Comparison of ENCODE assay signal across 30 mouse cellular contexts in the genomic region with DNA sequence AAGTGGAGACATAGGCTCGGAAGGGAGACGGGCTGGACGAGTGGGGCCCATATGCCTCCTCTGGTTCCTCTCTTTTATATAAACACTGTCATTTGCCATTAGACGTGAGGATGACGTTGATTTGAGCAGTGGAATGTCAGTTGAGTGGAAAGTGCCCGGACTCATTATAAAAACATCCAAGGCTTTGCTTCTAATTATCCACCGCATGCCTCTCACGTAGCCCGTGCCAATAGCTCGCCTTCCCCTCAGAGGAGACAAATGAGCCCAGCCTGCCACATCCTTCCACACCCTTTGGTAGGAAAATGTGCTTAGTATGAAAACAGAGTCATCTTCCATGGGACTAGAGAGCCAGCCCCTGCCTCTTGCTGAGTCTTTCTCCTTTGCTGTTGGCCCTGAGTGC. TPM values are rescaled to one million over a fixed set of nuclear protein-coding genes. Genes with fewer than 3 reads are reported as not detected.
DNase-seq lines count a peak whose midpoint lies in the region; ATAC-seq and TF ChIP-seq lines count a peak whose summit lies in the region.
"Had no signal": no experiment of that assay in that cellular context is flagged by ENCODE, and none has a peak within 500 bp of the region (broad histone marks: within the 10 kb centered on the region; RNA-seq: fewer than 3 reads in every experiment).

No protein-coding gene starts in this region.

- no peaks in the 10 kb centered on the region for H3K9me3 ChIP-seq in forebrain, embryonic 13.5 days (replicated peaks)
- H3K9me3 ChIP-seq in forebrain, embryonic 12.5 days, result no peaks in the 10 kb centered on the region
- no peaks in the 10 kb centered on the region for H3K9me3 ChIP-seq in lung, embryonic 14.5 days (ENCODE audit: low read depth, low read length)
- no peaks in the 10 kb centered on the region for H3K9me3 ChIP-seq in embryonic facial prominence, embryonic 12.5 days
- H3K9me3 ChIP-seq: hindbrain, embryonic 15.5 days; intestine, embryonic 15.5 days; liver, embryonic 15.5 days; neural tube, embryonic 12.5 days; stomach, embryonic 15.5 days had no signal

- H3K4me2 ChIP-seq in forebrain, embryonic 13.5 days, result no peak overlapping the region
- H3K4me2 ChIP-seq in forebrain, embryonic 12.5 days, result no peak overlapping the region
- H3K4me2 ChIP-seq in lung, embryonic 14.5 days, result no peak overlapping the region
- no peak overlapping the region for H3K4me2 ChIP-seq in embryonic facial prominence, embryonic 12.5 days (replicated peaks)
- H3K4me2 ChIP-seq: hindbrain, embryonic 15.5 days; intestine, embryonic 15.5 days; limb, embryonic 12.5 days; liver, embryonic 15.5 days; neural tube, embryonic 12.5 days; stomach, embryonic 15.5 days had no signal

- no peaks in the 10 kb centered on the region for H3K36me3 ChIP-seq in forebrain, embryonic 13.5 days (ENCODE audit: poor library complexity, severe bottlenecking)
- no peaks in the 10 kb centered on the region for H3K36me3 ChIP-seq in forebrain, embryonic 12.5 days (replicated peaks)
- no peaks in the 10 kb centered on the region for H3K36me3 ChIP-seq in lung, embryonic 14.5 days (ENCODE audit: insufficient read depth)
- H3K36me3 ChIP-seq in embryonic facial prominence, embryonic 12.5 days, result no peaks in the 10 kb centered on the region
- H3K36me3 ChIP-seq: forebrain, embryonic 10.5 days; hindbrain, embryonic 15.5 days; intestine, embryonic 15.5 days; limb, embryonic 12.5 days; liver, embryonic 15.5 days; neural tube, embryonic 12.5 days; stomach, embryonic 15.5 days had no signal

- DNase-seq in lung, embryonic 14.5 days, result peak; percentile 9
- no peak for DNase-seq in lung, postnatal 36 days
- DNase-seq in natural killer cell, adult 2 months (ENCODE audit: low spot score in 2 of 2), result no peak
- DNase-seq: adrenal gland, postnatal 10 days; cerebellum, adult 11 months; cerebellum, postnatal 10 days; gastrocnemius, postnatal 14 days; kidney, adult 2 months; kidney, postnatal 36 days; right cerebral cortex, postnatal 14 days had no signal

- ATAC-seq in forebrain, embryonic 13.5 days, result 0 out of 2 replicates have a peak, but pooled peaks have one; percentile 50
- no peak for ATAC-seq in forebrain, embryonic 12.5 days (ENCODE audit: low FRiP score)
- ATAC-seq in lung, embryonic 14.5 days (ENCODE audit: insufficient read depth), result no peak
- peak; percentile 43; the same call in 1 of the 2 replicates for ATAC-seq in embryonic facial prominence, embryonic 12.5 days (ENCODE audit: insufficient number of reproducible peaks, insufficient read depth, low FRiP score, low TSS enrichment)
- no peak for ATAC-seq in activated CD4-positive, CD25-positive, alpha-beta regulatory T cell, adult 4 months
- ATAC-seq: intestine, embryonic 15.5 days; midbrain, embryonic 16.5 days had no signal

- no peak overlapping the region for H3K4me3 ChIP-seq in forebrain, embryonic 13.5 days
- no peak overlapping the region for H3K4me3 ChIP-seq in forebrain, embryonic 12.5 days (replicated peaks)
- H3K4me3 ChIP-seq in lung, embryonic 14.5 days (ENCODE audit: low read depth, low read length), result no peak overlapping the region
- no peak overlapping the region for H3K4me3 ChIP-seq in embryonic facial prominence, embryonic 12.5 days
- H3K4me3 ChIP-seq: forebrain, embryonic 10.5 days; hindbrain, embryonic 15.5 days; intestine, embryonic 15.5 days; layer of hippocampus, adult 2 months; left cerebral cortex, adult 2 months; limb, embryonic 12.5 days; liver, embryonic 15.5 days; neural tube, embryonic 12.5 days; stomach, embryonic 15.5 days had no signal

- no peak overlapping the region for H3K27ac ChIP-seq in forebrain, embryonic 13.5 days
- no peak overlapping the region for H3K27ac ChIP-seq in forebrain, embryonic 12.5 days
- no peak overlapping the region for H3K27ac ChIP-seq in lung, embryonic 14.5 days (ENCODE audit: low read depth)
- H3K27ac ChIP-seq in embryonic facial prominence, embryonic 12.5 days, result no peak overlapping the region; the same call in 1 of the 2 replicates
- H3K27ac ChIP-seq: forebrain, embryonic 10.5 days; hindbrain, embryonic 15.5 days; intestine, embryonic 15.5 days; layer of hippocampus, adult 2 months; left cerebral cortex, adult 2 months; limb, embryonic 12.5 days; liver, embryonic 15.5 days; macrophage; neural tube, embryonic 12.5 days; stomach, embryonic 15.5 days had no signal

- H3K9ac ChIP-seq in forebrain, embryonic 13.5 days, result no peak overlapping the region
- H3K9ac ChIP-seq in forebrain, embryonic 12.5 days, result no peak overlapping the region
- no peak overlapping the region for H3K9ac ChIP-seq in lung, embryonic 14.5 days
- H3K9ac ChIP-seq in embryonic facial prominence, embryonic 12.5 days, result no peak overlapping the region
- H3K9ac ChIP-seq: hindbrain, embryonic 15.5 days; intestine, embryonic 15.5 days; limb, embryonic 12.5 days; liver, embryonic 15.5 days; neural tube, embryonic 12.5 days; stomach, embryonic 15.5 days had no signal

- no peaks in the 10 kb centered on the region for H3K27me3 ChIP-seq in forebrain, embryonic 13.5 days
- no peaks in the 10 kb centered on the region for H3K27me3 ChIP-seq in forebrain, embryonic 12.5 days
- H3K27me3 ChIP-seq in lung, embryonic 14.5 days (ENCODE audit: insufficient read depth, low read length), result no peaks in the 10 kb centered on the region
- H3K27me3 ChIP-seq in embryonic facial prominence, embryonic 12.5 days, result no peaks in the 10 kb centered on the region
- H3K27me3 ChIP-seq: hindbrain, embryonic 15.5 days; intestine, embryonic 15.5 days; liver, embryonic 15.5 days; neural tube, embryonic 12.5 days; stomach, embryonic 15.5 days had no signal

- 46% methylated on average over 10 of the region's 10 CpGs for WGBS in forebrain, embryonic 13.5 days
- 59% methylated on average over 10 of the region's 10 CpGs for WGBS in forebrain, embryonic 12.5 days
- WGBS in lung, embryonic 14.5 days, result 34% methylated on average over 10 of the region's 10 CpGs
- WGBS in embryonic facial prominence, embryonic 12.5 days, result 38% methylated on average over 10 of the region's 10 CpGs

- TF ChIP-seq CTCF in lung, embryonic 14.5 days (IDR thresholded peaks at IDR 0.05; ENCODE audit: low read depth), result no peak

- H3K4me1 ChIP-seq in forebrain, embryonic 13.5 days, result 0 out of 2 replicates have a peak, but pooled peaks cover 7% of the 10 kb centered on the region
- H3K4me1 ChIP-seq in forebrain, embryonic 12.5 days, result peaks cover 4% of the 10 kb centered on the region
- no peaks in the 10 kb centered on the region for H3K4me1 ChIP-seq in lung, embryonic 14.5 days (ENCODE audit: insufficient read depth)
- H3K4me1 ChIP-seq in embryonic facial prominence, embryonic 12.5 days, result no peaks in the 10 kb centered on the region
- H3K4me1 ChIP-seq: limb, embryonic 12.5 days; liver, embryonic 15.5 days; neural tube, embryonic 12.5 days; stomach, embryonic 15.5 days had no signal

RNA-seq across cellular contexts. Expression of a gene that starts 24.8 kb away (rescaled TPM):
- not detected in 2 replicates for polyA plus RNA-seq in forebrain, embryonic 13.5 days (2015; fragmentation: Nextera tagmentation; extraction: Ambion mirVana)
- polyA plus RNA-seq in forebrain, embryonic 12.5 days (2016; fragmentation: Nextera tagmentation; extraction: Ambion mirVana), result not detected in 2 replicates
- not detected in 2 replicates for polyA plus RNA-seq in lung, embryonic 14.5 days (2014; fragmentation: Nextera tagmentation; extraction: Ambion mirVana)
- 0.18 TPM in 1 of 2 replicates, not detected in the other for polyA plus RNA-seq in embryonic facial prominence, embryonic 12.5 days (2016; fragmentation: Nextera tagmentation; extraction: Ambion mirVana)
- not detected for polyA plus RNA-seq in activated CD4-positive, CD25-positive, alpha-beta regulatory T cell, adult 4 months (2017; shearing (Covaris generic))
- polyA plus RNA-seq: C2C12; forebrain, embryonic 10.5 days; kidney, embryonic 16.5 days; limb, embryonic 12.5 days; macrophage; stomach, embryonic 15.5 days had no signal

RNA-seq across cellular contexts. Expression of a gene that starts 41.8 kb away (rescaled TPM):
- 0.42 TPM in 1 of 2 replicates, not detected in the other for polyA plus RNA-seq in forebrain, embryonic 13.5 days (2015; fragmentation: Nextera tagmentation; extraction: Ambion mirVana)
- polyA plus RNA-seq in forebrain, embryonic 12.5 days (2016; fragmentation: Nextera tagmentation; extraction: Ambion mirVana), result 1.4 and 2.2 TPM in 2 replicates
- polyA plus RNA-seq in lung, embryonic 14.5 days (2014; fragmentation: Nextera tagmentation; extraction: Ambion mirVana), result 0.34 TPM in 1 of 2 replicates, not detected in the other
- polyA plus RNA-seq in embryonic facial prominence, embryonic 12.5 days (2016; fragmentation: Nextera tagmentation; extraction: Ambion mirVana), result 47.2 and 64.8 TPM in 2 replicates
- polyA plus RNA-seq in activated CD4-positive, CD25-positive, alpha-beta regulatory T cell, adult 4 months (2017; shearing (Covaris generic)), result not detected
- polyA plus RNA-seq: C2C12; heart, embryonic 14.5 days; kidney, adult 2 months; kidney, embryonic 16.5 days; liver, adult 2 months; liver, embryonic 15.5 days; macrophage; small intestine, adult 2 months had no signal

Comparison
In these comparisons a context has a peak if more than half of its experiments do, and no peak if none do; other contexts are left out.
1. ATAC-seq: peak in forebrain, embryonic 13.5 days (single experiment) and embryonic facial prominence, embryonic 12.5 days (single experiment); none in forebrain, embryonic 12.5 days (single experiment), lung, embryonic 14.5 days (single experiment) and activated CD4-positive, CD25-positive, alpha-beta regulatory T cell, adult 4 months (single experiment).
2. RNA of a gene that starts 41.8 kb away (polyA plus RNA-seq): 47.2 to 64.8 TPM in embryonic facial prominence, embryonic 12.5 days; 1.4 to 2.2 TPM in forebrain, embryonic 12.5 days, 0.42 TPM in forebrain, embryonic 13.5 days, 0.34 TPM in lung, embryonic 14.5 days and not detected in activated CD4-positive, CD25-positive, alpha-beta regulatory T cell, adult 4 months; every median in the first group is over 10 times any median in the second.